In genomic region chr15:11121721-11122120, GRCm38 (mm10) we compare ENCODE assay signal across 10 mouse cellular contexts. TPM values are rescaled to one million over a fixed set of nuclear protein-coding genes. Genes with fewer than 3 reads are reported as not detected.
"Had no signal": no experiment of that assay in that cellular context is flagged by ENCODE, and none has a peak within 500 bp of the region (broad histone marks: within the 10 kb centered on the region; RNA-seq: fewer than 3 reads in every experiment).

No protein-coding gene starts in this region.

- H3K36me3 ChIP-seq: kidney, embryonic 15.5 days; limb, embryonic 13.5 days; midbrain, embryonic 12.5 days had no signal

- DNase-seq: kidney, adult 2 months; kidney, postnatal 14 days; lung, adult 18-20 months; thymus, adult 18-20 months; thymus, postnatal 14 days had no signal

- H3K9ac ChIP-seq: kidney, embryonic 15.5 days; limb, embryonic 13.5 days; liver, embryonic 14.5 days; midbrain, embryonic 12.5 days had no signal

- H3K4me1 ChIP-seq: midbrain, embryonic 12.5 days had no signal

- H3K9me3 ChIP-seq: kidney, embryonic 15.5 days; limb, embryonic 13.5 days; midbrain, embryonic 12.5 days had no signal

- H3K4me3 ChIP-seq: kidney, embryonic 15.5 days; limb, embryonic 13.5 days; midbrain, embryonic 12.5 days had no signal

- H3K27me3 ChIP-seq: kidney, embryonic 15.5 days; limb, embryonic 13.5 days; midbrain, embryonic 12.5 days had no signal

- H3K27ac ChIP-seq: kidney, embryonic 15.5 days; limb, embryonic 13.5 days; liver, embryonic 14.5 days; midbrain, embryonic 12.5 days had no signal

- H3K4me2 ChIP-seq: kidney, embryonic 15.5 days; limb, embryonic 13.5 days; midbrain, embryonic 12.5 days had no signal

RNA-seq across cellular contexts. Expression of gene Adamts12, which starts 57.1 kb away (rescaled TPM):
- total RNA-seq: neutrophil, adult 5-6 weeks had no signal
